Mouse (Mus musculus) layer of hippocampus, adult 2 months (tissue): ENCODE results near the gene Abi3. TPM values are rescaled to one million over a fixed set of nuclear protein-coding genes. Genes with fewer than 3 reads are reported as not detected.

Source experiments
- DNase-seq, 2 experiments: peaks; one replicate each; pipeline ENCODE4 v3.0.0; 2022; ENCODE audit warnings: low spot score in 2 of 2
- H3K27ac ChIP-seq: fragments of 200-600 bp; 2 replicates; pipeline ENCODE4 v1.8.1; 2022
- H3K4me3 ChIP-seq: fragments of 200-600 bp; 2 replicates; pipeline ENCODE4 v1.8.1; 2022; ENCODE audit warnings: mild to moderate bottlenecking
- CTCF ChIP-seq: fragments of 200-600 bp; conservative IDR thresholded peaks from 2 replicates; pipeline ENCODE4 v1.8.1; 2022; ENCODE audit warnings: antibody characterized with exemption, mild to moderate bottlenecking, moderate library complexity
- total RNA-seq, 2 experiments: library from RNA; stranded (reverse); gene quantifications; 2 replicates each; pipeline ENCODE4 v1.2.3; 2021

Abi3 gene
- total RNA-seq, 2 experiments from 2014 or later = 3.3 to 6.8 TPM

GRCm38 (mm10) chr11:95827464-95828085 is 14.7 kb downstream of the Abi3 start:
- H3K27ac ChIP-seq = no peak overlapping the region
- H3K4me3 ChIP-seq = no peak overlapping the region
- peak; percentile 39 to 65 for DNase-seq
- peak; percentile 94 for TF ChIP-seq CTCF

GRCm38 (mm10) chr11:95827168-95827447 is 15.2 kb downstream of the Abi3 start:
- Histone ChIP-seq H3K4me3 (no peak overlapping the region), H3K27ac (no peak overlapping the region)
- TF ChIP-seq CTCF = no peak
- no peak for DNase-seq

GRCm38 (mm10) chr11:95826317-95827167 is 15.7 kb downstream of the Abi3 start:
- TF ChIP-seq CTCF = no peak
- Histone ChIP-seq H3K4me3 (no peak overlapping the region), H3K27ac (no peak overlapping the region)
- no peak for DNase-seq

GRCm38 (mm10) chr11:95825625-95826024 is 16.7 kb downstream of the Abi3 start:
- DNase-seq = no peak
- Histone ChIP-seq H3K4me3 (no peak overlapping the region), H3K27ac (no peak overlapping the region)
- TF ChIP-seq CTCF = no peak

- Histone ChIP-seq H3K4me3 (peak overlapping the region; percentile 76), H3K27ac (peak overlapping the region; percentile 93)
- DNase-seq = peak; percentile 52 to 63
- TF ChIP-seq CTCF = no peak
These were observed 17.4 kb downstream of the Abi3 start for GRCm38 (mm10) chr11:95824877-95825243.

- H3K4me3 ChIP-seq = peak within 1 kb of the TSS; percentile 76
- peak; percentile 87 for DNase-seq
- H3K27ac ChIP-seq = peak within 1 kb of the TSS; percentile 93
- no peak; the same call in 1 of the 2 replicates for TF ChIP-seq CTCF
These were observed 18.0 kb downstream of the Abi3 start, which contains the start of gene Phospho1 for GRCm38 (mm10) chr11:95824071-95824876. Phospho1 (plus strand) TSS chr11:95824499.

GRCm38 (mm10) chr11:95822437-95822836 is 19.8 kb downstream of the Abi3 start:
- H3K27ac ChIP-seq = no peak overlapping the region
- no peak for DNase-seq
- no peak overlapping the region for H3K4me3 ChIP-seq
- TF ChIP-seq CTCF = no peak

- no peak overlapping the region for H3K27ac ChIP-seq
- no peak for DNase-seq
- H3K4me3 ChIP-seq = no peak overlapping the region
- no peak for TF ChIP-seq CTCF
These were observed 20.8 kb downstream of the Abi3 start for GRCm38 (mm10) chr11:95821511-95821910.

- no peak for DNase-seq
- Histone ChIP-seq H3K27ac (no peak overlapping the region), H3K4me3 (no peak overlapping the region)
- no peak for TF ChIP-seq CTCF
These were observed 23.1 kb downstream of the Abi3 start for GRCm38 (mm10) chr11:95819138-95819537.

- H3K27ac ChIP-seq = no peak overlapping the region
- no peak overlapping the region for H3K4me3 ChIP-seq
- no peak for TF ChIP-seq CTCF
- DNase-seq = no peak
These were observed 26.9 kb downstream of the Abi3 start for GRCm38 (mm10) chr11:95815412-95815811.

GRCm38 (mm10) chr11:95814857-95815256 is 27.4 kb downstream of the Abi3 start:
- no peak overlapping the region for H3K27ac ChIP-seq
- H3K4me3 ChIP-seq = no peak overlapping the region
- no peak for TF ChIP-seq CTCF
- DNase-seq = no peak

GRCm38 (mm10) chr11:95814101-95814500 is 28.2 kb downstream of the Abi3 start:
- Histone ChIP-seq H3K27ac (no peak overlapping the region), H3K4me3 (no peak overlapping the region)
- TF ChIP-seq CTCF = no peak
- DNase-seq = no peak

- Histone ChIP-seq H3K4me3 (no peak overlapping the region), H3K27ac (no peak overlapping the region)
- TF ChIP-seq CTCF = no peak
- DNase-seq = no peak
These were observed 30.1 kb downstream of the Abi3 start for GRCm38 (mm10) chr11:95812224-95812623.

GRCm38 (mm10) chr11:95811741-95812140 is 30.5 kb downstream of the Abi3 start:
- DNase-seq = no peak
- no peak overlapping the region for H3K27ac ChIP-seq
- H3K4me3 ChIP-seq = no peak overlapping the region
- TF ChIP-seq CTCF = no peak
